Mouse (Mus musculus): ENCODE results near the gene Washc1. TPM values are rescaled to one million over a fixed set of nuclear protein-coding genes. Genes with fewer than 3 reads are reported as not detected.
"Not testable (repeated sequence)": the region's sequence is repeated elsewhere in the genome, so short reads cannot be mapped to it uniquely, and the experiment has no call there.

Gene Washc1
- 28.5 and 30.8 TPM in 2 replicates for polyA plus RNA-seq (2014; fragmentation: Nextera tagmentation; extraction: Ambion mirVana)

DNA sequence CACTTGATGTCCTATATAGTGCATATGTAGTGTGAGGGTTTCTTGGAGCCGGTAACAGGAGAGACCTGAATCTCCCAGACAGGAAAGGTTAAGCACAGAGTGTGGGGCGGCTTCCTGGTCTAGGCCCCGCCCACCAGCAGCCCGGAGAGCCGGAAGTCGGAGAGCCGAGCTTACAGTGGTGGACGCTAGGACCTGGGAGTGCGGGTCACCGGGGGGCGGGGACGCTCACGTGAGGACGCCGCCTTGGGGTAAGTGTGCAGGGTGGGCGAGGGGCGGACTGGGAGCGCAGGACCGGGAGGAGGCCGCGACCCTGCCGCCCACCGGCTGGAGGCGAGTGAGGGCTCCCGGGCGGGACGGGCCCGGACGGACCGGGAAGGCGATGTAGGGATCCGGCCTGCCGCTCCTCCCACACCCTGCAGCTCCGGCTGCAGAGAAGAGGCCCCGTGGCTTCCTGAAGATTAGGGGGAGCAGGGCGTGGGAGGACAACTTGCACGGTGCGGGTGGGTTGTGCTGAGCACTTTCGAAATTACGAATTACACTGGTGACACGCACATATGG is at the start of gene Washc1:
Washc1 (plus strand) TSS at position 144 of the 558 bp plus-strand sequence.
- WGBS: under 1% methylated on average over 40 of the region's 41 CpGs
- Histone ChIP-seq H3K4me3 (ENCODE audit: low read depth, low read length) (peak within 1 kb of the TSS; percentile 61), H3K9me3 (ENCODE audit: control insufficient read depth, low read length) (no peaks in the 10 kb centered on the region), H3K36me3 (ENCODE audit: control insufficient read depth, insufficient read depth, low read length) (peaks cover 6% of the 10 kb centered on the region), H3K9ac (ENCODE audit: low read length) (peak within 1 kb of the TSS; percentile 70), H3K27me3 (ENCODE audit: control insufficient read depth, insufficient read depth, low read length) (no peaks in the 10 kb centered on the region), H3K27ac (ENCODE audit: low read depth, low read length) (no peak within 1 kb of the TSS), H3K4me1 (ENCODE audit: control insufficient read depth, insufficient read depth, low read length) (peaks cover 6% of the 10 kb centered on the region; the same call in 1 of the 2 replicates), H3K4me2 (peak within 1 kb of the TSS; percentile 54)
- peak; percentile 98 for ATAC-seq (ENCODE audit: low FRiP score)
- peak; percentile 99 for DNase-seq (ENCODE audit: low spot score, missing footprints)

DNA sequence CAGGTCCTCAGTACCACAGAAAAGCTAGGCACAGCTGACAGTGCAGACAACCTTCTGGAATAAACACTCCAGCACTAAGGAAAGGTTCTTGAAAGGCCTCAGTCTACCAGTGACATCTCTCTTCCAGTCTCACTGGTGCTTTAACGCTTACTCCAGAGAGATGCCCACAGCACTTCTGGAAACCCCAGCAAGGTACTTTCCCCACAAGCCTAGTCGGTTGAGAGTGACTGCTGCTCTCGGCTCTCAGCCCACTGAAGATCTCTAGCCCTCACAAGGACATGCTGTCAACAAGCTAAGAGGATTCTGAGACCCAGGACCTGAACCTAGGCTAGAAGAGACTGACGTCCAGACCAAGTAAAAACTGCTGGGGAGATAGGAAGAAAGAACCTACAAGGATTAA is 46.2 kb upstream of the Washc1 start:
- H3K4me2 ChIP-seq: no peak overlapping the region
- no peaks in the 10 kb centered on the region for H3K9me3 ChIP-seq (ENCODE audit: control insufficient read depth, low read length)
- H3K4me3 ChIP-seq (ENCODE audit: low read depth, low read length): no peak overlapping the region
- WGBS: 86% methylated on average over 4 of the region's 4 CpGs
- no peaks in the 10 kb centered on the region for H3K36me3 ChIP-seq (ENCODE audit: control insufficient read depth, insufficient read depth, low read length)
- no peaks in the 10 kb centered on the region for H3K27me3 ChIP-seq (ENCODE audit: control insufficient read depth, insufficient read depth, low read length)
- H3K4me1 ChIP-seq (ENCODE audit: control insufficient read depth, insufficient read depth, low read length): no peaks in the 10 kb centered on the region
- H3K9ac ChIP-seq (ENCODE audit: low read length): no peak overlapping the region
- no peak overlapping the region for H3K27ac ChIP-seq (ENCODE audit: low read depth, low read length)
- DNase-seq (ENCODE audit: low spot score, missing footprints) (no peak), ATAC-seq (ENCODE audit: low FRiP score) (no peak)

DNA sequence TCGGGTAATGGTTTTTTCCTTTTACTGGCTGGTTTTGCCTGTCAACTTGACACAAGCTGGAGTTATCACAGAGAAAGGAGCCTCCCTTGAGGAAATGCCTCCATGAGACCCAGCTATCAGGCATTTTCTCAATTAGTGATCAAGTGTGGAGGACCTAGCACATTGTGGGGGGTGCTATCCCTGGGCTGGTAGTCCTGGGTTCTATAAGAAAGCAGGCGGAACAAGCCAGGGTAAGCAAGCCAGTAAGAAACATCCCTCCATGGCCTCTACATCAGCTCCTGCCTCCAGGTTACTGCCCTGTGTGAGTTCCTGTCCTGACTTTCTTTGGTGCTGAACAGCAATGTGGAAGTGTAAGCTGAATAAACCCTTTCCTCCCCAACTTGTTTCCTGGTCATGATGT is 42.3 kb upstream of the Washc1 start:
- H3K9me3 ChIP-seq (ENCODE audit: control insufficient read depth, low read length); H3K4me2 ChIP-seq; H3K36me3 ChIP-seq (ENCODE audit: control insufficient read depth, insufficient read depth, low read length); H3K27me3 ChIP-seq (ENCODE audit: control insufficient read depth, insufficient read depth, low read length); ATAC-seq (ENCODE audit: low FRiP score); H3K27ac ChIP-seq (ENCODE audit: low read depth, low read length); H3K4me1 ChIP-seq (ENCODE audit: control insufficient read depth, insufficient read depth, low read length); H3K4me3 ChIP-seq (ENCODE audit: low read depth, low read length); H3K9ac ChIP-seq (ENCODE audit: low read length): not testable (repeated sequence)
- WGBS: 95% methylated on average over 2 of the region's 2 CpGs
- DNase-seq (ENCODE audit: low spot score, missing footprints): peak; percentile 64

DNA sequence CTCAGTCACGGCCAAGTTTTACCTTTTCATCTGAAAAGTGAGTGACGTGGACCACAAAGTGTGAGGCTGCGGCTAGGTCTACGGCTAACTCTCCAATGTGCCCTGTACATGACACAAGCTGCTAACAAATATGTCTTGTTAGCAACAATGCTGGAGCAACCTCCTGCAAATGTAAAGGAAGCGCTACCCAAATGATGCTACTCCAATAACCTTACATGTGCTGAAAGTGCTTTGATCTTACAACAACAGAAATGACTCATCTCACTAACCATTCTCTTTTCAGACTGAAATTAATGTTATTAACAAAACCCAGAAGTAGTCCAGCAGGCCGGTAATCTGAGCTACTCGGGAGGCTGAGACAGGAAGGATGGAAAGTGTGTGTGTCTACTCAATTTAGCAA is 37.4 kb upstream of the Washc1 start:
- no peak overlapping the region for H3K4me2 ChIP-seq
- no peaks in the 10 kb centered on the region for H3K27me3 ChIP-seq (ENCODE audit: control insufficient read depth, insufficient read depth, low read length)
- 88% methylated on average over 7 of the region's 7 CpGs for WGBS
- H3K9me3 ChIP-seq (ENCODE audit: control insufficient read depth, low read length): no peaks in the 10 kb centered on the region
- no peaks in the 10 kb centered on the region for H3K36me3 ChIP-seq (ENCODE audit: control insufficient read depth, insufficient read depth, low read length)
- no peak for ATAC-seq (ENCODE audit: low FRiP score)
- peak; percentile 47 for DNase-seq (ENCODE audit: low spot score, missing footprints)
- H3K9ac ChIP-seq (ENCODE audit: low read length): no peak overlapping the region
- H3K27ac ChIP-seq (ENCODE audit: low read depth, low read length): no peak overlapping the region
- peaks cover 12% of the 10 kb centered on the region; the same call in 1 of the 2 replicates for H3K4me1 ChIP-seq (ENCODE audit: control insufficient read depth, insufficient read depth, low read length)
- no peak overlapping the region for H3K4me3 ChIP-seq (ENCODE audit: low read depth, low read length)

DNA sequence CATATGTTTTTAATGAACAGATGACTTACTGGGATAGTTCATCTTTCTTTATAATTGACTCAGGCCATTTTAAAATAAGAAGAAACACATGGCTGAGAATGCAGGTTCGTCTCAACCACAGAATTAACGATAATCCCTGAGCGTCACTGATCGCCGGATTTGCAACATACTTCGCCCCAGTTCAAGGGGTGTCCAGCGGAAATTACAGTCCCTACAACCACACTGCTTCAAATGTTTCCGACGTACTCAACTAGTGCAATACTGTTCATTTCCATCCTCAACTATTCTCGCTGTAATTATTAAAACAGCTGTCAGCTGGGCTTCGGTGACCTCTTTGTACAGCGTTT is 35.5 kb upstream of the Washc1 start:
- peak overlapping the region; percentile 81 for H3K27ac ChIP-seq (ENCODE audit: low read depth, low read length)
- no peaks in the 10 kb centered on the region for H3K27me3 ChIP-seq (ENCODE audit: control insufficient read depth, insufficient read depth, low read length)
- no peaks in the 10 kb centered on the region for H3K9me3 ChIP-seq (ENCODE audit: control insufficient read depth, low read length)
- H3K36me3 ChIP-seq (ENCODE audit: control insufficient read depth, insufficient read depth, low read length): no peaks in the 10 kb centered on the region; the same call in 1 of the 2 replicates
- 5% methylated on average over 12 of the region's 12 CpGs for WGBS
- H3K4me3 ChIP-seq (ENCODE audit: low read depth, low read length): peak overlapping the region; percentile 95
- DNase-seq (ENCODE audit: low spot score, missing footprints) (peak; percentile 90), ATAC-seq (ENCODE audit: low FRiP score) (no peak)
- H3K4me1 ChIP-seq (ENCODE audit: control insufficient read depth, insufficient read depth, low read length): peaks cover 12% of the 10 kb centered on the region; the same call in 1 of the 2 replicates
- peak overlapping the region; percentile 84 for H3K4me2 ChIP-seq
- H3K9ac ChIP-seq (ENCODE audit: low read length): peak overlapping the region; percentile 74

DNA sequence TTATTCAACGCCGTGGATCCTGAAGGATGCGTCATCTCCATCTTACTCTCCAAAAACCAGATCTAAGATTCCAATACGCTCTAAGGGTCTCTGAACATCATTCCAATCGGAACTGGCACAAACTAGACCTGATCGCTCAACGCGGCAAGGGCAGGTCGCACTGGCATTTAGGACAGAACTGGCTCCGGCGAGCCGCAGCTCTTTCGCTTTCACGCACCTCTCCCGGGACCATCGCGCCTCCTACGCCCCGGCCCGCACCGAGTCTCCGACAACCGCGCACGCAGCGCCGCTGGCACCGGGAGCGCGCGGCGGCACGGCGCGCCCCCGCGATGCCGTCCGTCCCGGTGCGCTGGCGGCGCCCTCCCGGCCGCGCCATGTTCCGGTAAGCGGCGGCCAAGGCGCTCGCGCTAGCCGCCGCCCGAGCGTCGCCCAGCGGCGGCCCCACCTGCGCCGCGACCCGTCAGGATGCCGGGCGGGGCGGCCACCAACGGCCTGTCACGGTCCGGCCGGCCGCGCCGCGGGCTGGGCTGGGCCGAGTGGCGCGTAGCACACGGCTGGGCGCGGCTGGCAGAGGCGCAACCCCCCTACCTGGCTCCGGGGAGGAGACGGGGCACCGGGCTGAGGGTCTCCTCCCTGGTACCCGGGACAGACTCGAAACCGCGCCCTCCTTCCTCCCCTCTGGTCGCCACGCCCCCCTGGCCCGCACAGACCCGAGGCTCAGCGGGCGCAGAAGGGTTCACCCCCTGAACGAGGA is 35.0 kb upstream of the Washc1 start:
- Histone ChIP-seq H3K36me3 (ENCODE audit: control insufficient read depth, insufficient read depth, low read length) (no peaks in the 10 kb centered on the region; the same call in 1 of the 2 replicates), H3K9ac (ENCODE audit: low read length) (peak overlapping the region; percentile 74), H3K4me1 (ENCODE audit: control insufficient read depth, insufficient read depth, low read length) (peaks cover 12% of the 10 kb centered on the region; the same call in 1 of the 2 replicates), H3K4me2 (peak overlapping the region; percentile 84), H3K27me3 (ENCODE audit: control insufficient read depth, insufficient read depth, low read length) (no peaks in the 10 kb centered on the region), H3K9me3 (ENCODE audit: control insufficient read depth, low read length) (no peaks in the 10 kb centered on the region), H3K4me3 (ENCODE audit: low read depth, low read length) (peak overlapping the region; percentile 95), H3K27ac (ENCODE audit: low read depth, low read length) (peak overlapping the region; percentile 81)
- peak; percentile 96 for DNase-seq (ENCODE audit: low spot score, missing footprints)
- peak; percentile 90 for ATAC-seq (ENCODE audit: low FRiP score)
- WGBS: under 1% methylated on average over 66 of the region's 95 CpGs

DNA sequence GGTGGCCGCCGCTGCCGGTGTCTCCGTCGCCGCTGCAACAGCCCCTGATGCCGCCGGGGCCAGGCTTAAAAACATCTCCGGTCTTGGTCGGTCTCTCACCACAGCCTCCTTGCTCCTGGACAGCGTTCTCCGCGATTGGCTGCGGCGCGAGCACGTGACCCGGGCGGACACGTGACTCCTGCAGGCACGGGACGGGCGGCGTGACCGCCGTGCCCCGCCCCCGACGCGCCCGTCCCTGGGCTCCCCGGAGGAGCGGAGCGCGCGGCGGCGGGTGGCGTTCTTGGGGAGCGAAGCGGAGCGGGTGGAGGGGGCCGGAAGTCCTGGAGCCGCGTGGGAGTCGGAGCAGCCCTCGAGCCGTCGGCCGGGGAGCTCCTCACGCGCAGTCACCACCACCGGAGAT is 34.4 kb upstream of the Washc1 start, which contains the start of gene Ankrd12:
Ankrd12 (minus strand) TSS at position 156 of the 400 bp plus-strand sequence.
- no peaks in the 10 kb centered on the region; the same call in 1 of the 2 replicates for H3K36me3 ChIP-seq (ENCODE audit: control insufficient read depth, insufficient read depth, low read length)
- H3K9ac ChIP-seq (ENCODE audit: low read length): peak within 1 kb of the TSS; percentile 74
- peak within 1 kb of the TSS; percentile 81 for H3K27ac ChIP-seq (ENCODE audit: low read depth, low read length)
- WGBS: 3% methylated on average over 53 of the region's 53 CpGs
- ATAC-seq (ENCODE audit: low FRiP score) (peak; percentile 99), DNase-seq (ENCODE audit: low spot score, missing footprints) (peak; percentile 99)
- H3K4me1 ChIP-seq (ENCODE audit: control insufficient read depth, insufficient read depth, low read length): peaks cover 12% of the 10 kb centered on the region; the same call in 1 of the 2 replicates
- peak within 1 kb of the TSS; percentile 95 for H3K4me3 ChIP-seq (ENCODE audit: low read depth, low read length)
- H3K9me3 ChIP-seq (ENCODE audit: control insufficient read depth, low read length): no peaks in the 10 kb centered on the region
- H3K27me3 ChIP-seq (ENCODE audit: control insufficient read depth, insufficient read depth, low read length): no peaks in the 10 kb centered on the region
- peak within 1 kb of the TSS; percentile 84 for H3K4me2 ChIP-seq

DNA sequence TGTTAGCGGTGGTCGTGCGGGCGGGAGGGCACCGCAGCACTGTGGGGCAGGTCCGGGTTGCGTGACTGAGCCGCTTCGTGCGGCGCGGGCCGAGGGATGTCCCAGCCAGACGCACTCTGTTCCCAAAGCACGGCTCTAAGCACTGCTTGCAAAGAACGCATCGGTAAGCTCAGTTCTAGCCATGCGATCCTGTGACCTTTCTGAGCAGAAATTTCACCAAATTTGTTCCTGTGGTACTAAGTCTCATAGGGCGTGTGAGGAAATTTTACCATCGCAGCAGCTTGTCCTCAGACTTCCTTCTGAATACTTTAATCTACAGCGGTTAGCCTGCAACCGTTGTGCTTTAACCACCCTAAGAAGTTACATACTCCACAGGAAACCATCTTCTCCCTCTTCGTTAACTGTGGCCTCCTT is 33.9 kb upstream of the Washc1 start:
- WGBS: under 1% methylated on average over 23 of the region's 23 CpGs
- peak overlapping the region; percentile 74 for H3K9ac ChIP-seq (ENCODE audit: low read length)
- H3K4me1 ChIP-seq (ENCODE audit: control insufficient read depth, insufficient read depth, low read length): peaks cover 12% of the 10 kb centered on the region; the same call in 1 of the 2 replicates
- H3K9me3 ChIP-seq (ENCODE audit: control insufficient read depth, low read length): no peaks in the 10 kb centered on the region
- DNase-seq (ENCODE audit: low spot score, missing footprints) (no peak), ATAC-seq (ENCODE audit: low FRiP score) (peak; percentile 73)
- H3K27ac ChIP-seq (ENCODE audit: low read depth, low read length): peak overlapping the region; percentile 81
- peak overlapping the region; percentile 84 for H3K4me2 ChIP-seq
- no peaks in the 10 kb centered on the region for H3K27me3 ChIP-seq (ENCODE audit: control insufficient read depth, insufficient read depth, low read length)
- H3K36me3 ChIP-seq (ENCODE audit: control insufficient read depth, insufficient read depth, low read length): no peaks in the 10 kb centered on the region; the same call in 1 of the 2 replicates
- H3K4me3 ChIP-seq (ENCODE audit: low read depth, low read length): peak overlapping the region; percentile 95

DNA sequence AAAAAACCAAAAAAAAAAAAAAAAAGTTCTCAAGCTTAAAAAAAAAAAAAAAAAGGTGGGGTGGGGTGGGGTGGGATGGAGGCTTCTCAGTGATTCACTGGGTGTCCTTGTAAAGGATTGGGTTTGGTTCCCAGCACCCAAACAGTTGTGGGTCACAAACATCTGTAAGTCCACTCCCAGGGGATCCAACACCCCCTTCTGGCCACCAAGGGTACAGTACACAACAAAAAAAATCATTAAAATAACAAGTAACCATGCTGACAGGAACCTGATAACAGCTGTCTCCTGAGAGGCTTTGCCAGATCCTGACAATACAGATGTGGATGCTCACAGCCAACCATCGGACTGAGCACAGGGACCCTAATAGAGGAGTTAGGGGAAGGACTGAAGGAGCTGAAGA is 26.9 kb upstream of the Washc1 start:
- Histone ChIP-seq H3K36me3 (ENCODE audit: control insufficient read depth, insufficient read depth, low read length) (peaks cover 3% of the 10 kb centered on the region; the same call in 1 of the 2 replicates), H3K4me2 (no peak overlapping the region), H3K4me1 (ENCODE audit: control insufficient read depth, insufficient read depth, low read length) (no peaks in the 10 kb centered on the region), H3K27me3 (ENCODE audit: control insufficient read depth, insufficient read depth, low read length) (no peaks in the 10 kb centered on the region), H3K4me3 (ENCODE audit: low read depth, low read length) (no peak overlapping the region), H3K27ac (ENCODE audit: low read depth, low read length) (no peak overlapping the region), H3K9ac (ENCODE audit: low read length) (no peak overlapping the region), H3K9me3 (ENCODE audit: control insufficient read depth, low read length) (no peaks in the 10 kb centered on the region)
- ATAC-seq (ENCODE audit: low FRiP score) (no peak), DNase-seq (ENCODE audit: low spot score, missing footprints) (peak; percentile 21)
- WGBS: 81% methylated on average over 1 of the region's 1 CpGs

Data from midbrain, embryonic 11.5 days (tissue).